Mouse (Mus musculus) hindbrain, embryonic 13.5 days (tissue): Measurements from ENCODE around the gene Sncb. TPM values are rescaled to one million over a fixed set of nuclear protein-coding genes. Genes with fewer than 3 reads are reported as not detected.

Experiments used
- ATAC-seq: fragments of 200-750 bp; cut with Nextera tagmentation; 2 replicates; pipeline ENCODE4 v1.8.0; 2017; ENCODE audit warnings: moderate TSS enrichment; ENCODE audit not compliant: low FRiP score
- H3K27ac ChIP-seq: fragments of 300-500 bp; sonication (generic); 2 replicates; pipeline ENCODE4 v1.5.1; 2015; ENCODE audit warnings: inconsistent platforms, mild to moderate bottlenecking, moderate library complexity
- H3K27me3 ChIP-seq: fragments of 300-500 bp; sonication (generic); 2 replicates; pipeline ENCODE4 v1.6.1; 2015; ENCODE audit warnings: mild to moderate bottlenecking, inconsistent platforms
- H3K36me3 ChIP-seq: fragments of 300-500 bp; sonication (generic); 2 replicates; pipeline ENCODE4 v1.6.1; 2015; ENCODE audit warnings: mild to moderate bottlenecking, inconsistent platforms
- H3K4me1 ChIP-seq: fragments of 300-500 bp; sonication (generic); replicated peaks from 2 replicates; pipeline ENCODE4 v1.6.1; 2015; ENCODE audit warnings: inconsistent platforms
- H3K4me2 ChIP-seq: fragments of 300-500 bp; sonication (generic); 2 replicates; pipeline ENCODE4 v1.6.1; 2015; ENCODE audit warnings: inconsistent platforms, mild to moderate bottlenecking, moderate library complexity
- H3K4me3 ChIP-seq: fragments of 300-500 bp; sonication (generic); 2 replicates; pipeline ENCODE4 v1.5.1; 2015; ENCODE audit warnings: mild to moderate bottlenecking, inconsistent platforms
- H3K9ac ChIP-seq: fragments of 300-500 bp; sonication (generic); 2 replicates; pipeline ENCODE4 v1.6.1; 2015; ENCODE audit warnings: mild to moderate bottlenecking, inconsistent platforms
- H3K9me3 ChIP-seq: fragments of 300-500 bp; sonication (generic); 2 replicates; pipeline ENCODE4 v1.6.1; 2016; ENCODE audit warnings: inconsistent platforms
- WGBS: fragments of 180-500 bp; shearing (Covaris S2); methylation state at CpG from one replicate; pipeline ENCODE4 v1.1.7; 2015; 5-methylcytosine and 5-hydroxymethylcytosine counted together
- polyA plus RNA-seq: library from polyadenylated mRNA; unstranded; fragments of >200 nt; fragmentation: Nextera tagmentation; extraction: Ambion mirVana; gene quantifications from 2 replicates; pipeline ENCODE4 v1.2.1, GENCODE M21; 2015

Gene Sncb
- polyA plus RNA-seq, 1 experiment from 2014 or later, result 18.7 TPM

GRCm38 (mm10) chr13:54754169-54755080 is 12.0 kb downstream of the Sncb start:
- H3K4me3 ChIP-seq, result no peak overlapping the region
- H3K9ac ChIP-seq, result no peak overlapping the region
- H3K36me3 ChIP-seq, result no peaks in the 10 kb centered on the region
- ATAC-seq, result no peak
- peak overlapping the region; percentile 74 for H3K27ac ChIP-seq
- no peaks in the 10 kb centered on the region for H3K9me3 ChIP-seq
- no peak overlapping the region for H3K4me2 ChIP-seq
- peaks cover 19% of the 10 kb centered on the region for H3K27me3 ChIP-seq
- 45% methylated on average over 12 of the region's 12 CpGs for WGBS
- peaks cover 70% of the 10 kb centered on the region for H3K4me1 ChIP-seq

GRCm38 (mm10) chr13:54753733-54754132 is 12.7 kb downstream of the Sncb start:
- 71% methylated on average over 6 of the region's 6 CpGs for WGBS
- ATAC-seq, result no peak
- Histone ChIP-seq H3K4me3 (no peak overlapping the region), H3K9me3 (no peaks in the 10 kb centered on the region), H3K27ac (no peak overlapping the region), H3K27me3 (peaks cover 19% of the 10 kb centered on the region), H3K36me3 (no peaks in the 10 kb centered on the region), H3K9ac (no peak overlapping the region), H3K4me2 (no peak overlapping the region), H3K4me1 (peaks cover 63% of the 10 kb centered on the region)

- no peak for ATAC-seq
- H3K27me3 ChIP-seq, result peaks cover 20% of the 10 kb centered on the region
- H3K27ac ChIP-seq, result no peak overlapping the region
- no peak overlapping the region for H3K4me3 ChIP-seq
- no peaks in the 10 kb centered on the region for H3K36me3 ChIP-seq
- no peak overlapping the region; the same call in 1 of the 2 replicates for H3K4me2 ChIP-seq
- peaks cover 69% of the 10 kb centered on the region for H3K4me1 ChIP-seq
- H3K9me3 ChIP-seq, result no peaks in the 10 kb centered on the region
- 66% methylated on average over 10 of the region's 10 CpGs for WGBS
- no peak overlapping the region for H3K9ac ChIP-seq
Measured at GRCm38 (mm10) chr13:54752656-54753055, 13.7 kb downstream of the Sncb start.

GRCm38 (mm10) chr13:54750699-54751098 is 15.7 kb downstream of the Sncb start:
- Histone ChIP-seq H3K27me3 (peaks cover 24% of the 10 kb centered on the region), H3K4me2 (peak overlapping the region; percentile 77; the same call in 1 of the 2 replicates), H3K4me1 (peaks cover 68% of the 10 kb centered on the region), H3K9me3 (no peaks in the 10 kb centered on the region), H3K9ac (no peak overlapping the region), H3K27ac (no peak overlapping the region), H3K36me3 (no peaks in the 10 kb centered on the region), H3K4me3 (peak overlapping the region; percentile 66)
- 6% methylated on average over 8 of the region's 8 CpGs for WGBS
- ATAC-seq, result no peak

- Histone ChIP-seq H3K4me1 (peaks cover 68% of the 10 kb centered on the region), H3K9ac (peak within 1 kb of the TSS; percentile 90), H3K27me3 (peaks cover 24% of the 10 kb centered on the region), H3K9me3 (no peaks in the 10 kb centered on the region), H3K36me3 (no peaks in the 10 kb centered on the region), H3K4me3 (peak within 1 kb of the TSS; percentile 66), H3K27ac (peak within 1 kb of the TSS; percentile 94), H3K4me2 (peak within 1 kb of the TSS; percentile 77)
- ATAC-seq, result peak; percentile 69
- WGBS, result 3% methylated on average over 29 of the region's 29 CpGs
Measured at GRCm38 (mm10) chr13:54749864-54750411, 16.5 kb downstream of the Sncb start, which contains the start of gene Gprin1. Gene Gprin1 (minus strand): TSS chr13:54749874.

- peak; percentile 84 for ATAC-seq
- no peaks in the 10 kb centered on the region for H3K36me3 ChIP-seq
Measured at GRCm38 (mm10) chr13:54749061-54749863, 17.1 kb downstream of the Sncb start.

GRCm38 (mm10) chr13:54748721-54749060 is 17.7 kb downstream of the Sncb start:
- H3K4me1 ChIP-seq, result peaks cover 66% of the 10 kb centered on the region
- WGBS, result 30% methylated on average over 10 of the region's 10 CpGs
- no peaks in the 10 kb centered on the region for H3K36me3 ChIP-seq
- no peaks in the 10 kb centered on the region for H3K9me3 ChIP-seq
- peaks cover 24% of the 10 kb centered on the region for H3K27me3 ChIP-seq
- peak; percentile 47; the same call in 1 of the 2 replicates for ATAC-seq
- H3K4me3 ChIP-seq, result peak overlapping the region; percentile 66
- peak overlapping the region; percentile 94 for H3K27ac ChIP-seq
- peak overlapping the region; percentile 90 for H3K9ac ChIP-seq
- peak overlapping the region; percentile 77 for H3K4me2 ChIP-seq

More at GRCm38 (mm10) chr13:54749061-54749863, 17.1 kb downstream of the Sncb start:
- Histone ChIP-seq H3K4me1 (peaks cover 69% of the 10 kb centered on the region), H3K9ac (peak overlapping the region; percentile 90), H3K4me3 (peak overlapping the region; percentile 66), H3K27me3 (peaks cover 24% of the 10 kb centered on the region), H3K27ac (peak overlapping the region; percentile 94), H3K4me2 (peak overlapping the region; percentile 77), H3K9me3 (no peaks in the 10 kb centered on the region)
- WGBS, result 2% methylated on average over 46 of the region's 100 CpGs

GRCm38 (mm10) chr13:54748190-54748589 is 18.2 kb downstream of the Sncb start:
- Histone ChIP-seq H3K27ac (peak overlapping the region; percentile 94), H3K4me3 (peak overlapping the region; percentile 66), H3K36me3 (no peaks in the 10 kb centered on the region), H3K4me1 (peaks cover 66% of the 10 kb centered on the region), H3K4me2 (peak overlapping the region; percentile 77), H3K27me3 (peaks cover 24% of the 10 kb centered on the region), H3K9me3 (no peaks in the 10 kb centered on the region), H3K9ac (peak overlapping the region; percentile 90)
- WGBS, result 79% methylated on average over 8 of the region's 8 CpGs
- ATAC-seq, result no peak

GRCm38 (mm10) chr13:54746896-54747295 is 19.5 kb downstream of the Sncb start:
- Histone ChIP-seq H3K9ac (peak overlapping the region; percentile 90), H3K4me1 (peaks cover 66% of the 10 kb centered on the region), H3K4me2 (peak overlapping the region; percentile 77), H3K36me3 (peaks cover 2% of the 10 kb centered on the region; the same call in 1 of the 2 replicates), H3K9me3 (no peaks in the 10 kb centered on the region), H3K4me3 (peak overlapping the region; percentile 66), H3K27ac (0 out of 2 replicates have a peak overlapping the region, but pooled peaks have one; percentile 18), H3K27me3 (peaks cover 15% of the 10 kb centered on the region)
- WGBS, result 31% methylated on average over 10 of the region's 10 CpGs
- no peak for ATAC-seq

GRCm38 (mm10) chr13:54746110-54746509 is 20.3 kb downstream of the Sncb start:
- H3K4me3 ChIP-seq, result no peak overlapping the region; the same call in 1 of the 2 replicates
- peaks cover 9% of the 10 kb centered on the region for H3K36me3 ChIP-seq
- peaks cover 15% of the 10 kb centered on the region for H3K27me3 ChIP-seq
- no peak overlapping the region for H3K27ac ChIP-seq
- peak overlapping the region; percentile 35; the same call in 1 of the 2 replicates for H3K9ac ChIP-seq
- WGBS, result 43% methylated on average over 6 of the region's 6 CpGs
- peaks cover 74% of the 10 kb centered on the region for H3K4me1 ChIP-seq
- no peak for ATAC-seq
- no peaks in the 10 kb centered on the region for H3K9me3 ChIP-seq
- H3K4me2 ChIP-seq, result peak overlapping the region; percentile 77

- ATAC-seq, result no peak
- no peak overlapping the region for H3K27ac ChIP-seq
- H3K4me3 ChIP-seq, result peak overlapping the region; percentile 28
- H3K36me3 ChIP-seq, result peaks cover 83% of the 10 kb centered on the region
- H3K9me3 ChIP-seq, result no peaks in the 10 kb centered on the region
- peaks cover 53% of the 10 kb centered on the region for H3K27me3 ChIP-seq
- peak overlapping the region; percentile 45 for H3K4me2 ChIP-seq
- H3K9ac ChIP-seq, result peak overlapping the region; percentile 60
- WGBS, result 7% methylated on average over 34 of the region's 34 CpGs
- peaks cover 33% of the 10 kb centered on the region for H3K4me1 ChIP-seq
Measured at GRCm38 (mm10) chr13:54738213-54738601, 28.2 kb downstream of the Sncb start.
